Mouse (Mus musculus): ENCODE measurements around the gene Ripk4. TPM values are rescaled to one million over a fixed set of nuclear protein-coding genes. Genes with fewer than 3 reads are reported as not detected.

Gene Ripk4
- 18.0 and 18.7 TPM in 2 replicates for polyA plus RNA-seq (2015; fragmentation: Nextera tagmentation; extraction: Ambion mirVana)

DNA sequence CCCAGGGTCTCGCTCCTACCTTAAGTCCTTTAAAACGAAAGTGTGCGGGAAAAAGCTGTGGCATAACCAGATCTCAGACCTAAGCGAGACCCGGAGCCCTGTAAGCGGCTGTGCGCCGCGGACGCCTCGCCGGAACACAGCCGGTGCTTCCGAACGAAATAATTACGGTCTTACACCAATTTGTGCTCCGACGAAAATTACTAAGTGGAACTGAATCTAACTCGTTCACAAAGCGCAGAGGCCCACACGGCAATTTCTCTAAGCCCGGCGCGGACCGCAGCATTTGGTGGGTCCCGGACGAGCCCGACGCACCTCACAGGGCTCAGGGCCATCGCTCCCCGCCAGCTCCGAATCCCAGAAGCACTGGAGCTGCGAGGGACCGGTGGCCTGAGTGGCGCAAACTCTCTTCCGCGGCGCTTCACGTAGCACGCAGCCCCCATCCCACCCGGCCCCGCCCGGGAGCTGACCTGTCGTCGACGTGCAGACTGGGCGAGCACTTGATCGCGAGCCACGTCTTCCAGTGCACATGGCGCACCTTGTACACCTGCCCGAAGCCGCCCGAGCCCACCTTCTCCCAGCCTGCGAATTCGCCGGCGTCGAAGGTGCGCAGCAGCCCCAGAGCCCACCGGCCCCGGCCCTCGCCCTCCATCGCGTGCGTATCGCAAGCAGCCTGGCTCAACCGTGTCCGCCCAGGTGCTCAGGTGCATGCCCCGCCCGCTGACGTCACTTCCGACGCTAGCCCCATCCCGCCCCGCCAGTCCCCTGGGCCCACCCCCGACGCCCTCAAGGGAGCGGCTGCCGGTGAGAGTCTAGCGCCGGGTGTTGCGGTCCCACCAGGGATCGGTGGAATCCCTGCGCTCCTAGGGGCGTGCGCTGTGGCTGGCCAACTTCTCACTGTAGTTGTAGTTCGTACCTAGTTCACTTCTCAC lies at the start of gene Ripk4:
Gene Ripk4, minus strand, starts transcription at position 727 of the 929 bp plus-strand sequence.
- Histone ChIP-seq H3K9me3 (ENCODE audit: control insufficient read depth, low read length) (no peaks in the 10 kb centered on the region), H3K36me3 (ENCODE audit: control insufficient read depth, insufficient read depth, low read length) (no peaks in the 10 kb centered on the region), H3K4me1 (replicated peaks; ENCODE audit: control insufficient read depth, insufficient read depth, low read length) (peaks cover 19% of the 10 kb centered on the region), H3K4me2 (ENCODE audit: low read depth, low read length) (peak within 1 kb of the TSS; percentile 63), H3K27ac (ENCODE audit: low read length) (peak within 1 kb of the TSS; percentile 65), H3K9ac (ENCODE audit: low read length) (peak within 1 kb of the TSS; percentile 70), H3K27me3 (ENCODE audit: control insufficient read depth, insufficient read depth, low read depth, low read length) (peaks cover 32% of the 10 kb centered on the region), H3K4me3 (ENCODE audit: low read length) (peak within 1 kb of the TSS; percentile 61)
- ATAC-seq (ENCODE audit: low read depth): peak; percentile 90
- under 1% methylated on average over 88 of the region's 88 CpGs for WGBS

DNA sequence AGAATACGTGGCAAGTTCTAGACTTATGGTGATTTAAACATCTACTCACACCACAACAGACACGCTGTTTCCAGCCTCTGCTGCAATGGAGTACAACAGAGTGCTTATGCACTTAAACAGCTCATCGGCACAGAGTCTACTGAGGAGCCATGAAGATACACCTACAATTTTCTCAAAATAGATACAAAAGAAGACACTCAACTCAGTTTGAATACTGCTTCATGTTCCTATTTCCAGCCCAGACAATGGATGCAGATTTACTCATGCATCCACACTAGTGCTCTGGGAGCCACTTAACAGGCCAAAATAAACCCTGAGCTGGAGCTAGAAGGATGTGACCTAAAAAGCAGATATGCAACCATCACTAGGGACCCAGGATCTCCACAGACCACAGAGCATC lies 45.3 kb upstream of the Ripk4 start:
- Histone ChIP-seq H3K9ac (ENCODE audit: low read length) (no peak overlapping the region), H3K4me1 (replicated peaks; ENCODE audit: control insufficient read depth, insufficient read depth, low read length) (no peaks in the 10 kb centered on the region), H3K36me3 (ENCODE audit: control insufficient read depth, insufficient read depth, low read length) (peaks cover 64% of the 10 kb centered on the region), H3K27me3 (ENCODE audit: control insufficient read depth, insufficient read depth, low read depth, low read length) (no peaks in the 10 kb centered on the region), H3K9me3 (ENCODE audit: control insufficient read depth, low read length) (no peaks in the 10 kb centered on the region), H3K4me2 (ENCODE audit: low read depth, low read length) (no peak overlapping the region), H3K4me3 (ENCODE audit: low read length) (no peak overlapping the region), H3K27ac (ENCODE audit: low read length) (no peak overlapping the region)
- no peak for ATAC-seq (ENCODE audit: low read depth)
- WGBS: 95% methylated on average over 3 of the region's 3 CpGs

DNA sequence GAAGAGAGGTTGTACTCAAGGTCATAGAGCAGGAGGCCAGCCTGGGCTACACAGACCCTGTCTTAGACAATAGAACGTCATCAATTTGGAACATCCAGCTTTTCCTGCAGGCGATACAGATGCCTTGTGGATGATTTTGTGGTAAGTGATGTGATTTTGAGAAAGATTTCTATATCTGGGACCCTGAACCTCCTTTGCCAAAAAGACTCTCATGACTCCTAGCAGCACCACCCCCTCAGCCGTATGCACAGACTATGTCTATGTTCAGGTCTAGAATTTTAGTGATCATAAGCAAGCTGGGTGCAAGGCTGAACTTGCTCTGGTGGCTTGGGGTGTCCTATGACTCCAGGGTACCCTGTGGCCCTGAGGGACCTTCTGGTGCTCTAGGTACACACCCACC lies 42.1 kb upstream of the Ripk4 start:
- Histone ChIP-seq H3K27ac (ENCODE audit: low read length) (no peak overlapping the region), H3K4me1 (replicated peaks; ENCODE audit: control insufficient read depth, insufficient read depth, low read length) (no peaks in the 10 kb centered on the region), H3K4me3 (ENCODE audit: low read length) (no peak overlapping the region), H3K36me3 (ENCODE audit: control insufficient read depth, insufficient read depth, low read length) (peaks cover 53% of the 10 kb centered on the region), H3K9me3 (ENCODE audit: control insufficient read depth, low read length) (no peaks in the 10 kb centered on the region), H3K4me2 (ENCODE audit: low read depth, low read length) (no peak overlapping the region), H3K27me3 (ENCODE audit: control insufficient read depth, insufficient read depth, low read depth, low read length) (no peaks in the 10 kb centered on the region), H3K9ac (ENCODE audit: low read length) (no peak overlapping the region)
- no peak for ATAC-seq (ENCODE audit: low read depth)
- WGBS: 86% methylated on average over 3 of the region's 3 CpGs

DNA sequence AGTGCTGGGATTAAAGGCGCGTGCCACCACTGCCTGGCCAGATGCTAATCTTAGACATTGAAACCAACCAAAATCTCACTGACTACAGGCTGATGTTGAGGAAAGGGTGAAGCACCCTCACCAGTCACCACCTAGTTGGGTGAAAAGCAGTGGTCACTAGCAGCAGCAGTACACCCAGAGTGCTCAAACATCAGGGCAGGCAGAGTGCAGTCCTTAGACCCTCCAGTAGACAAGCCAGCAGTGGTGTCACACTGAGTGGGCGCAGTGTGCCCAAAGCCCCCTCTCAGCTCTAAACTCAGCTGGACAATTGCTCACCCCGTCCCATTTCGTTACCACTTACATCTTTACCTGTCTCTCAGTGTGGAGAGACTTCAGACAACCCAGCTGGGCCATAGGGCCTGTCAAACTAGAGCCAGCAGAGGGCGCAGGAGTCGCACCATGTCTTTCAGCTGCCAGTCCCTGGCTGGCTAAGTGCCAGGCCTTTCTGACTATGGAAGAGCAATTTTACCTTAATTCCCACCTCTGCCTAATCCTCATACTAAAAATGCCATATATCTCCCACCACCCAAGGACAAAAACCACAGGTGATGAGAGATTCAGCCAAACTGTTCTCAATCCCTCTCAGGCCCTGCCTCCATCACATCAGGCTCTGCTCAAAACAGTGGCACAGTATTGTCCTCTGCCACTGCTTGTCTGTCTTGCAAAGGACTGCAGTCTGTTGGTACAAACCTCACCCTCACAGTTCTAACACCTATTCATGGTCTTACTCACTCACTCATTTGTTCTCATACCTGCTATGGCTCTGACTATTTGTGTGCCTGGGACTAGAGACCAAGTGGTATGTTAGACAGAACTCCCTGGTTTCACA lies 41.3 kb upstream of the Ripk4 start:
- no peak overlapping the region for H3K4me2 ChIP-seq (ENCODE audit: low read depth, low read length)
- no peaks in the 10 kb centered on the region for H3K27me3 ChIP-seq (ENCODE audit: control insufficient read depth, insufficient read depth, low read depth, low read length)
- H3K4me1 ChIP-seq (replicated peaks; ENCODE audit: control insufficient read depth, insufficient read depth, low read length): no peaks in the 10 kb centered on the region
- H3K36me3 ChIP-seq (ENCODE audit: control insufficient read depth, insufficient read depth, low read length): peaks cover 49% of the 10 kb centered on the region
- WGBS: 70% methylated on average over 7 of the region's 7 CpGs
- no peaks in the 10 kb centered on the region for H3K9me3 ChIP-seq (ENCODE audit: control insufficient read depth, low read length)
- ATAC-seq (ENCODE audit: low read depth): peak; percentile 45; the same call in 1 of the 2 replicates
- no peak overlapping the region for H3K4me3 ChIP-seq (ENCODE audit: low read length)
- no peak overlapping the region for H3K9ac ChIP-seq (ENCODE audit: low read length)
- no peak overlapping the region for H3K27ac ChIP-seq (ENCODE audit: low read length)

DNA sequence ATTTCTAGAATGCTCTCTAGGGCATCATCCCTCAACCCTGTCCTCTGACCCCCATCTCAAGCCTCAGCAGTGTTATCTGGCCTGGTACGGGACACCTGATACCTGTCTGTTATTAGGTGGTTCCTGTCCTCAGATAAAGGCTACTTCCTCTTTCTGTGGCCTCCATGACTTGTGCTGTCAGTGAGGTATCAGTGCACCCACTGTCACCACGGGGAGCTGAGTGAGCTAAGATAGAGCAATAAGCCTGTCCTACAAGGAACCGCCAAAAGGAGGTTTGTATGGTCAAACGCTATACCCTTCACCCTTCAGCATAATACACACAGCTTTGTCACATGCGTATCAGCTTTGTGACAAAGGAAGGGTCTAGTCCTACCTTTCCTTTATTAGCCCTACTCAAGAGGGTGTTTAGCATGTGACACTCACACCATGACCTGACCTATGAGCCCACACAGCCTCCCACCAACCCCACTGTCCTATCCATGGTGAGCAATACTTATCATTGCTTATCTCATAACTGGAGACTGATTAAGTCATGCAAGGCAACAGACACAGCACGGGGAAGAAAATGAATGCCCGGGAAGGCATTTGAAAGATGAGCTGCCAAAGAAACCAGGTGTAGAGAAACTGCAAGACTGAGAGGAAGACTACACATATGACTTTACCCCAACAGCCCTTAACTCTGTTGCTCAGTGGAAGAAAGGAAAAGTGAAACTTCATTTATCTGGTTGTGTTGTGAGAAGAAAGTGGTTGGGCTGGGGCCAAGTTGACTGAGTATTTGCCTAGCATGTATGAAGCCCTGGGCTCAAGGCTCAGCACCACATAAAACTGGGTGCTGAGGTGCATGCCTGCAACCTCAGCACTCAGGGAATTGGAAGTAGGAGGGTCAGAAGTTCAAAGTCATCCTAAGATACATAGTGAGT lies 34.6 kb upstream of the Ripk4 start:
- H3K9me3 ChIP-seq (ENCODE audit: control insufficient read depth, low read length): no peaks in the 10 kb centered on the region

DNA sequence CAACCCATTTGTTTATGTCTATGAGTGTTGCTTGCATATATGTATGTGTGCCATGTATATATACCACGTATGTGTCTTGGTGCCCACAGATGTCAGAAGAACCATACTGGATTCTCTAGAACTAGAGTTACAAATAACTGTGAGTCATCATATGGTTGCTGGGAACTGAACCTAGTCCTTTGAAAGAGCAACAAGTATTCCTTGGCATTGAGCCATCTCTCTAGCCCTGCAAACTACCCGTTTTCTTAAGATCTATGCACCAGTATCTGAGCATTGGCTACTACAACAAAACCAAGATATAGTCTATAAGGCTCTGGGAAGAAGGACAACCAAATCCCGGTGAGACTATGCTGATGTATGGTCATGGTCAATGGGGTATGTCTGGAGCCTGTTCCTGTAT lies 33.6 kb upstream of the Ripk4 start:
- Histone ChIP-seq H3K27me3 (ENCODE audit: control insufficient read depth, insufficient read depth, low read depth, low read length) (no peaks in the 10 kb centered on the region), H3K9me3 (ENCODE audit: control insufficient read depth, low read length) (no peaks in the 10 kb centered on the region), H3K4me1 (replicated peaks; ENCODE audit: control insufficient read depth, insufficient read depth, low read length) (no peaks in the 10 kb centered on the region), H3K4me2 (ENCODE audit: low read depth, low read length) (no peak overlapping the region), H3K9ac (ENCODE audit: low read length) (no peak overlapping the region), H3K27ac (ENCODE audit: low read length) (no peak overlapping the region), H3K4me3 (ENCODE audit: low read length) (no peak overlapping the region), H3K36me3 (ENCODE audit: control insufficient read depth, insufficient read depth, low read length) (peaks cover 39% of the 10 kb centered on the region)
- 71% methylated on average over 3 of the region's 3 CpGs for WGBS
- ATAC-seq (ENCODE audit: low read depth): no peak

More for the DNA sequence above, 34.6 kb upstream of the Ripk4 start:
- 84% methylated on average over 7 of the region's 7 CpGs for WGBS
- Histone ChIP-seq H3K9ac (ENCODE audit: low read length) (no peak overlapping the region), H3K36me3 (ENCODE audit: control insufficient read depth, insufficient read depth, low read length) (peaks cover 42% of the 10 kb centered on the region), H3K4me1 (replicated peaks; ENCODE audit: control insufficient read depth, insufficient read depth, low read length) (no peaks in the 10 kb centered on the region), H3K27ac (ENCODE audit: low read length) (no peak overlapping the region), H3K4me2 (ENCODE audit: low read depth, low read length) (no peak overlapping the region), H3K27me3 (ENCODE audit: control insufficient read depth, insufficient read depth, low read depth, low read length) (no peaks in the 10 kb centered on the region), H3K4me3 (ENCODE audit: low read length) (no peak overlapping the region)
- ATAC-seq (ENCODE audit: low read depth): no peak

DNA sequence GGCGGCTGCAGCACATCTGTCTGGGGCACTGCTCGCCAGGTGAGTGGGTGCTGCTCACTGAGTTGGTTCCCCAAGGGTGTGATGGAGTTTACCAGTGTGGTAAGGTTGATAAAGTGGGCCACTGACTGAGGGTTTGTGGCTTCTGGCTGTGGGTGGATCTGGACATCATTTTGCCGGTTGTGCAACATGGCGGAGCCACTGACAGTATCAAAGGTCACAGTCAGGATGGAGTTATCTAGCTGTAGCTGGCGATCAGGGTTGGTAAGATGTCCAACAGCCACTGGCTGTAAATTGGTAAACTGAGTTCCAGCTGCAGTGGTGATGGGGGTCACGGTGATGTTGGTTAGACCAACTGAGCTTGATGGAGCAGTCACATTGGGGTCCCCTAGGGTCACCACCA lies 30.7 kb upstream of the Ripk4 start:
- Histone ChIP-seq H3K4me1 (replicated peaks; ENCODE audit: control insufficient read depth, insufficient read depth, low read length) (no peaks in the 10 kb centered on the region), H3K4me2 (ENCODE audit: low read depth, low read length) (no peak overlapping the region), H3K36me3 (ENCODE audit: control insufficient read depth, insufficient read depth, low read length) (peaks cover 34% of the 10 kb centered on the region), H3K4me3 (ENCODE audit: low read length) (no peak overlapping the region), H3K27ac (ENCODE audit: low read length) (no peak overlapping the region), H3K9me3 (ENCODE audit: control insufficient read depth, low read length) (no peaks in the 10 kb centered on the region), H3K27me3 (ENCODE audit: control insufficient read depth, insufficient read depth, low read depth, low read length) (no peaks in the 10 kb centered on the region), H3K9ac (ENCODE audit: low read length) (no peak overlapping the region)
- ATAC-seq (ENCODE audit: low read depth): no peak
- WGBS: 91% methylated on average over 6 of the region's 6 CpGs

DNA sequence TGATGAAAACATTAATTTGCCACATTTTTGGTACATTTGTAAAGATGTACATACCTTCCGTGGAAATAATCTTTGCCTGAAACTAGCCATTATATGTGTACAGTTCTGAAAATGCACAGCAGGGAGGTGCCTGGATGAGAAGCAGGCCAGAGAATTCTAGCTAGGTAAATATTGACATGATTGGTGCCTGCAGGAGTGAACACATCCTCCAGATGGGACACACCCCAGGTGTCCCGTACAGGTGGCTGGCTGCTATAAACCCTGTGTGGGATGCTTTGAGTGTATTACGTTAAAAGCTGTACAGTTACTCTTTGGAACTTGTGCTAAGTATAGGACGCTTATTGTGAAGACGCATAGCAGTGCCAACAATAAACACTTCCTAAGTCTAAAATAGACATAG lies 19.5 kb upstream of the Ripk4 start:
- H3K4me2 ChIP-seq (ENCODE audit: low read depth, low read length): no peak overlapping the region
- H3K36me3 ChIP-seq (ENCODE audit: control insufficient read depth, insufficient read depth, low read length): no peaks in the 10 kb centered on the region
- WGBS: 71% methylated on average over 5 of the region's 5 CpGs
- no peaks in the 10 kb centered on the region for H3K9me3 ChIP-seq (ENCODE audit: control insufficient read depth, low read length)
- no peaks in the 10 kb centered on the region for H3K27me3 ChIP-seq (ENCODE audit: control insufficient read depth, insufficient read depth, low read depth, low read length)
- H3K27ac ChIP-seq (ENCODE audit: low read length): no peak overlapping the region
- no peak for ATAC-seq (ENCODE audit: low read depth)
- no peaks in the 10 kb centered on the region for H3K4me1 ChIP-seq (replicated peaks; ENCODE audit: control insufficient read depth, insufficient read depth, low read length)
- H3K4me3 ChIP-seq (ENCODE audit: low read length): no peak overlapping the region
- no peak overlapping the region for H3K9ac ChIP-seq (ENCODE audit: low read length)

All from lung, embryonic 16.5 days (tissue).